ENCODE assay signal across 8 mouse cellular contexts in genomic region chr6:52158276-52159051, GRCm38 (mm10). TPM values are rescaled to one million over a fixed set of nuclear protein-coding genes. Genes with fewer than 3 reads are reported as not detected.
DNase-seq lines count a peak whose midpoint lies in the region; ATAC-seq and TF ChIP-seq lines count a peak whose summit lies in the region.

Hoxa1 (minus strand) TSS chr6:52158317.

- WGBS in forebrain, embryonic 16.5 days = under 1% methylated on average over 55 of the region's 55 CpGs
- under 1% methylated on average over 55 of the region's 55 CpGs for WGBS in hindbrain, embryonic 13.5 days
- WGBS in liver, adult 2 months = 2% methylated on average over 55 of the region's 55 CpGs
- WGBS in midbrain, postnatal 0 days = 1% methylated on average over 48 of the region's 55 CpGs

- peaks cover 12% of the 10 kb centered on the region for H3K4me1 ChIP-seq in forebrain, embryonic 16.5 days (replicated peaks; ENCODE audit: control insufficient read depth, insufficient read depth, low read length)
- peaks cover 35% of the 10 kb centered on the region for H3K4me1 ChIP-seq in hindbrain, embryonic 13.5 days (replicated peaks)
- H3K4me1 ChIP-seq in liver, adult 2 months (ENCODE audit: control insufficient read depth, insufficient read depth, low read length) = no peaks in the 10 kb centered on the region
- peaks cover 5% of the 10 kb centered on the region; the same call in 1 of the 2 replicates for H3K4me1 ChIP-seq in midbrain, postnatal 0 days (ENCODE audit: insufficient read depth, low read length)

- H3K27ac ChIP-seq in forebrain, embryonic 16.5 days (ENCODE audit: low read length) = no peak within 1 kb of the TSS
- peak within 1 kb of the TSS; percentile 96 for H3K27ac ChIP-seq in hindbrain, embryonic 13.5 days
- H3K27ac ChIP-seq in liver, adult 2 months (replicated peaks; ENCODE audit: insufficient read depth, low read depth, low read length) = peak within 1 kb of the TSS; percentile 47
- no peak within 1 kb of the TSS for H3K27ac ChIP-seq in midbrain, postnatal 0 days (ENCODE audit: low read depth, low read length)

- H3ac ChIP-seq in C2C12 (ENCODE audit: control insufficient read depth, insufficient read length, low read depth) = peak within 1 kb of the TSS; percentile 78

- TF ChIP-seq CTCF in C2C12 (IDR thresholded peaks at IDR 0.05; ENCODE audit: control insufficient read depth, insufficient read depth, insufficient read length) = no peak
- no peak for TF ChIP-seq CTCF in liver, adult 2 months (IDR thresholded peaks at IDR 0.05; ENCODE audit: low read depth, low read length)
- TF ChIP-seq CTCF in midbrain, postnatal 0 days (IDR thresholded peaks at IDR 0.05) = no peak

- H3K4me2 ChIP-seq in forebrain, embryonic 16.5 days (ENCODE audit: low read length) = peak within 1 kb of the TSS; percentile 56
- H3K4me2 ChIP-seq in hindbrain, embryonic 13.5 days = peak within 1 kb of the TSS; percentile 88
- peak within 1 kb of the TSS; percentile 75 for H3K4me2 ChIP-seq in midbrain, postnatal 0 days (ENCODE audit: low read depth, low read length, poor library complexity, severe bottlenecking)

- H3K79me2 ChIP-seq in C2C12 (ENCODE audit: control insufficient read depth, insufficient read depth) = peaks cover 42% of the 10 kb centered on the region
- H3K79me2 ChIP-seq in liver, adult 2 months (ENCODE audit: control insufficient read depth, insufficient read depth, low read length) = no peaks in the 10 kb centered on the region

- 0 out of 2 replicates have a peak, but pooled peaks have one; percentile 29 for TF ChIP-seq POLR2A in liver, adult 2 months (IDR thresholded peaks at IDR 0.05; ENCODE audit: extremely low read depth, insufficient read depth, low read length)

- H3K36me3 ChIP-seq in C2C12 (ENCODE audit: control insufficient read depth, insufficient read depth) = peaks cover 17% of the 10 kb centered on the region
- H3K36me3 ChIP-seq in forebrain, embryonic 16.5 days (ENCODE audit: control insufficient read depth, insufficient read depth) = no peaks in the 10 kb centered on the region
- no peaks in the 10 kb centered on the region for H3K36me3 ChIP-seq in hindbrain, embryonic 13.5 days
- no peaks in the 10 kb centered on the region for H3K36me3 ChIP-seq in liver, adult 2 months (ENCODE audit: control insufficient read depth, insufficient read depth, low read length)
- H3K36me3 ChIP-seq in midbrain, postnatal 0 days (ENCODE audit: insufficient read depth, low read length) = no peaks in the 10 kb centered on the region

- peak; percentile 76 for ATAC-seq in forebrain, embryonic 16.5 days
- peak; percentile 88 for ATAC-seq in hindbrain, embryonic 13.5 days (ENCODE audit: low FRiP score)
- peak; percentile 34 for ATAC-seq in midbrain, postnatal 0 days (ENCODE audit: low FRiP score)

- H3K9me3 ChIP-seq in forebrain, embryonic 16.5 days (ENCODE audit: control insufficient read depth, low read length) = no peaks in the 10 kb centered on the region
- H3K9me3 ChIP-seq in hindbrain, embryonic 13.5 days = no peaks in the 10 kb centered on the region
- no peaks in the 10 kb centered on the region for H3K9me3 ChIP-seq in midbrain, postnatal 0 days (ENCODE audit: low read length)

- H3K79me3 ChIP-seq in C2C12 (ENCODE audit: low read depth) = peaks cover 18% of the 10 kb centered on the region

- peak within 1 kb of the TSS; percentile 78 for H3K4me3 ChIP-seq in C2C12 (ENCODE audit: insufficient read depth, poor library complexity, severe bottlenecking)
- H3K4me3 ChIP-seq in forebrain, embryonic 16.5 days (replicated peaks; ENCODE audit: low read length) = peak within 1 kb of the TSS; percentile 37
- H3K4me3 ChIP-seq in hindbrain, embryonic 13.5 days = peak within 1 kb of the TSS; percentile 70
- H3K4me3 ChIP-seq in liver, adult 2 months (ENCODE audit: insufficient read depth, low read depth, low read length) = peak within 1 kb of the TSS; percentile 69
- H3K4me3 ChIP-seq in midbrain, postnatal 0 days (ENCODE audit: low read depth, low read length) = peak within 1 kb of the TSS; percentile 39

- H3K9ac ChIP-seq in forebrain, embryonic 16.5 days (replicated peaks; ENCODE audit: low read depth, low read length) = no peak within 1 kb of the TSS
- H3K9ac ChIP-seq in hindbrain, embryonic 13.5 days = peak within 1 kb of the TSS; percentile 91
- H3K9ac ChIP-seq in liver, adult 2 months (ENCODE audit: low read depth, low read length) = peak within 1 kb of the TSS; percentile 61
- H3K9ac ChIP-seq in midbrain, postnatal 0 days (replicated peaks; ENCODE audit: low read length, poor library complexity, severe bottlenecking) = no peak within 1 kb of the TSS

- DNase-seq in adrenal gland, adult 8-10 months = peak; percentile 84
- no peak for DNase-seq in liver, adult 2 months (ENCODE audit: extremely low read depth, low read depth, low spot score)
- peak; percentile 86 for DNase-seq in midbrain, postnatal 0 days (ENCODE audit: low spot score)
- DNase-seq in thymus, postnatal 0 days (ENCODE audit: low spot score) = peak; percentile 53
- DNase-seq in frontal cortex, postnatal 25 days (ENCODE audit: low spot score in 2 of 2) = no peak

- no peaks in the 10 kb centered on the region for H3K27me3 ChIP-seq in C2C12 (ENCODE audit: control insufficient read depth, insufficient read depth, insufficient read length)
- H3K27me3 ChIP-seq in forebrain, embryonic 16.5 days (replicated peaks; ENCODE audit: control insufficient read depth, insufficient read depth, low read length) = peaks cover 90% of the 10 kb centered on the region
- H3K27me3 ChIP-seq in hindbrain, embryonic 13.5 days = peaks cover 58% of the 10 kb centered on the region
- peaks cover 21% of the 10 kb centered on the region; the same call in 1 of the 2 replicates for H3K27me3 ChIP-seq in liver, adult 2 months (ENCODE audit: control insufficient read depth, insufficient read depth, low read length)
- H3K27me3 ChIP-seq in midbrain, postnatal 0 days (ENCODE audit: insufficient read depth, low read length) = peaks cover 86% of the 10 kb centered on the region

TF ChIP-seq in C2C12, 6 proteins besides CTCF, POLR2A, EP300 and RAD21:
- TF ChIP-seq USF1 (IDR thresholded peaks at IDR 0.05; ENCODE audit: low read depth) (peak; percentile 92), CEBPB (IDR thresholded peaks at IDR 0.05; ENCODE audit: low read depth) (peak; percentile 88), FOSL1 (IDR thresholded peaks at IDR 0.05; ENCODE audit: insufficient read depth, low read length, poor library complexity, severe bottlenecking) (no peak), MAX (IDR thresholded peaks at IDR 0.05) (peak; percentile 10), MYOG (IDR thresholded peaks at IDR 0.05; ENCODE audit: control insufficient read depth, extremely low read depth, insufficient read length) (no peak)

RNA-seq across cellular contexts. Expression of gene Hoxa1, which starts in this region (rescaled TPM):
- polyA plus RNA-seq in C2C12 (2012; fragmentation: generic; extraction: Trizol) = 0.96 TPM
- total RNA-seq in adrenal gland, adult 8-10 months (2022) = 1 to 10 TPM in 1 of 4 experiments, under 1 TPM in 3; 0.23 to 1.1 (median 0.83) TPM
- polyA plus RNA-seq in forebrain, embryonic 16.5 days (2015; fragmentation: Nextera tagmentation; extraction: Ambion mirVana) = not detected in 2 replicates
- 1.5 and 2.0 TPM in 2 replicates for polyA plus RNA-seq in hindbrain, embryonic 13.5 days (2015; fragmentation: Nextera tagmentation; extraction: Ambion mirVana)
- 0.13 TPM in 1 of 2 replicates, not detected in the other for total RNA-seq in liver, adult 2 months (2014; rRNA removed)
- 0.10 and 0.18 TPM in 2 replicates for polyA plus RNA-seq in liver, adult 2 months (2012; rRNA removed)
- 0.27 TPM in 1 of 2 replicates, not detected in the other for total RNA-seq in midbrain, postnatal 0 days (2014; rRNA removed)
- 0.16 TPM in 1 of 2 replicates, not detected in the other for polyA plus RNA-seq in midbrain, postnatal 0 days (2015; fragmentation: Nextera tagmentation; extraction: Ambion mirVana)
- 0.44 and 0.45 TPM in 2 replicates for polyA plus RNA-seq in thymus, postnatal 0 days (2015; fragmentation: Nextera tagmentation; extraction: Ambion mirVana)

Comparison
In these comparisons a context has a peak if more than half of its experiments do, and no peak if none do; other contexts are left out.
1. Peak in ATAC-seq, H3K4me3 ChIP-seq and H3K4me2 ChIP-seq in forebrain, embryonic 16.5 days; RNA of the gene not detected or under 1 TPM.
2. Peak in DNase-seq, ATAC-seq, H3K4me3 ChIP-seq and H3K4me2 ChIP-seq in midbrain, postnatal 0 days; RNA of the gene not detected or under 1 TPM.
3. Peak in DNase-seq in thymus, postnatal 0 days; RNA of the gene not detected or under 1 TPM.
4. ATAC-seq: peak in every context shown above with its lines; median percentile 88 in hindbrain, embryonic 13.5 days; 76 in forebrain, embryonic 16.5 days; 34 in midbrain, postnatal 0 days.
5. H3K27ac ChIP-seq: peak in hindbrain, embryonic 13.5 days (single experiment) and liver, adult 2 months (single experiment); none in forebrain, embryonic 16.5 days (single experiment) and midbrain, postnatal 0 days (single experiment).
6. H3K9ac ChIP-seq: peak in hindbrain, embryonic 13.5 days (single experiment) and liver, adult 2 months (single experiment); none in forebrain, embryonic 16.5 days (single experiment) and midbrain, postnatal 0 days (single experiment).
7. Peak in every context shown above with its lines, with median percentiles within 50 percentile points of each other: H3K4me3 ChIP-seq and H3K4me2 ChIP-seq.